Mouse (Mus musculus) CH12.LX (cell line): ENCODE measurements around the gene Dok5. TPM values are rescaled to one million over a fixed set of nuclear protein-coding genes. Genes with fewer than 3 reads are reported as not detected.

Experiments
- DNase-seq: peaks from one replicate; pipeline ENCODE4 v3.0.0-alpha.2; 2013; ENCODE audit errors: extremely low read depth
- H3K27ac ChIP-seq: 2 replicates; pipeline ENCODE4 v1.5.1; 2012; ENCODE audit warnings: low read depth, mild to moderate bottlenecking, control low read depth, moderate library complexity; ENCODE audit not compliant: insufficient read depth
- H3K27me3 ChIP-seq: replicated peaks from 2 replicates; pipeline ENCODE3; 2012; ENCODE audit warnings: inconsistent platforms
- H3K36me3 ChIP-seq, 2 experiments: replicated peaks in 1 of 2; 2 replicates each; pipeline versions ENCODE3 to v1.6.1; 2012; ENCODE audit warnings: inconsistent platforms in 1 of 2, low read length in 1 of 2, mild to moderate bottlenecking in 1 of 2, mixed read lengths in 1 of 2, moderate library complexity in 1 of 2; ENCODE audit not compliant: control insufficient read depth in 1 of 2, insufficient read depth in 1 of 2
- H3K4me1 ChIP-seq, 2 experiments: 2 replicates each; pipeline ENCODE4 v1.6.1; 2012; ENCODE audit warnings: inconsistent platforms in 1 of 2, moderate library complexity in 1 of 2; ENCODE audit not compliant: insufficient read depth in 2 of 2, control insufficient read depth in 1 of 2
- H3K4me2 ChIP-seq: 2 replicates; pipeline ENCODE4 v1.6.1; 2012; ENCODE audit warnings: low read depth, mild to moderate bottlenecking, control low read depth; ENCODE audit not compliant: poor library complexity, insufficient read depth, severe bottlenecking
- H3K4me3 ChIP-seq, 3 experiments: fragments of 150-350 bp in 1 of 3; sonication (generic) in 1 of 3; replicated peaks in 1 of 3; 2 replicates each; pipeline versions ENCODE3 to v1.5.1; 2011 to 2012; ENCODE audit warnings: low read depth in 2 of 3, low read length in 2 of 3, mild to moderate bottlenecking in 2 of 3, moderate library complexity in 2 of 3, control low read depth in 1 of 3, improper control_type of control experiment in 1 of 3, inconsistent platforms in 1 of 3, mixed read lengths in 1 of 3; ENCODE audit not compliant: poor library complexity in 1 of 3
- H3K79me2 ChIP-seq: replicated peaks from 2 replicates; pipeline ENCODE4 v1.6.1; 2012; ENCODE audit warnings: mild to moderate bottlenecking, moderate library complexity; ENCODE audit not compliant: control insufficient read depth, poor library complexity, insufficient read depth, severe bottlenecking; ENCODE audit errors: extremely low read depth
- H3K9ac ChIP-seq: 2 replicates; pipeline ENCODE4 v1.6.1; 2012; ENCODE audit warnings: low read depth, mild to moderate bottlenecking, control low read depth, moderate library complexity; ENCODE audit not compliant: insufficient read depth
- H3K9me3 ChIP-seq: replicated peaks from 2 replicates; pipeline ENCODE3; 2012; ENCODE audit warnings: low read length, inconsistent platforms, mixed read lengths
- BHLHE40 ChIP-seq: IDR thresholded peaks from 2 replicates; pipeline ENCODE4 v1.6.1; 2011; ENCODE audit warnings: mild to moderate bottlenecking, low read depth, low read length, improper control_type of control experiment
- CHD1 ChIP-seq: IDR thresholded peaks from 2 replicates; pipeline ENCODE4 v1.6.1; 2012; ENCODE audit warnings: low read depth, low read length, improper control_type of control experiment, inconsistent platforms
- CTCF ChIP-seq, 2 experiments: IDR thresholded peaks in 1 of 2; conservative IDR thresholded peaks in 1 of 2; 2 replicates each; pipeline ENCODE4 v1.5.1; 2011 to 2012; ENCODE audit warnings: low read depth in 2 of 2, low read length in 2 of 2, improper control_type of control experiment in 1 of 2, inconsistent platforms in 1 of 2, mild to moderate bottlenecking in 1 of 2, moderate library complexity in 1 of 2
- E2F4 ChIP-seq: IDR thresholded peaks from 2 replicates; pipeline ENCODE4 v1.6.1; 2011; ENCODE audit warnings: low read depth, low read length, improper control_type of control experiment; ENCODE audit not compliant: insufficient replicate concordance
- ELF1 ChIP-seq: IDR thresholded peaks from 2 replicates; pipeline ENCODE4 v1.6.1; 2014; ENCODE audit warnings: low read depth, mild to moderate bottlenecking, inconsistent platforms, low read length, improper control_type of control experiment
- HCFC1 ChIP-seq: IDR thresholded peaks from 2 replicates; pipeline ENCODE4 v1.6.1; 2012; ENCODE audit warnings: low read depth, mild to moderate bottlenecking, inconsistent platforms, low read length, improper control_type of control experiment
- JUND ChIP-seq: conservative IDR thresholded peaks from 2 replicates; pipeline ENCODE4 v1.6.1; 2011; ENCODE audit warnings: low read depth, low read length, improper control_type of control experiment
- KAT2A ChIP-seq: IDR thresholded peaks from 2 replicates; pipeline ENCODE4 v1.6.1; 2012; ENCODE audit warnings: low read length, improper control_type of control experiment, inconsistent platforms; ENCODE audit not compliant: insufficient replicate concordance
- MAFK ChIP-seq: IDR thresholded peaks from 2 replicates; pipeline ENCODE4 v1.6.1; 2011; ENCODE audit warnings: low read length, improper control_type of control experiment; ENCODE audit not compliant: insufficient replicate concordance
- MAZ ChIP-seq: IDR thresholded peaks from 2 replicates; pipeline ENCODE4 v1.6.1; 2012; ENCODE audit warnings: low read depth, mild to moderate bottlenecking, inconsistent platforms, low read length, improper control_type of control experiment, moderate library complexity
- MEF2A ChIP-seq: IDR thresholded peaks from 2 replicates; pipeline ENCODE4 v1.6.1; 2014; ENCODE audit warnings: low read depth, mild to moderate bottlenecking, inconsistent platforms, low read length, improper control_type of control experiment, borderline replicate concordance
- MXI1 ChIP-seq: IDR thresholded peaks from 2 replicates; pipeline ENCODE4 v1.6.1; 2011; ENCODE audit warnings: mild to moderate bottlenecking, low read depth, low read length, improper control_type of control experiment
- NELFE ChIP-seq: IDR thresholded peaks from 2 replicates; pipeline ENCODE4 v1.6.1; 2011; ENCODE audit warnings: low read depth, low read length, improper control_type of control experiment
- NRF1 ChIP-seq: IDR thresholded peaks from 2 replicates; pipeline ENCODE4 v1.6.1; 2014; ENCODE audit warnings: low read depth, mild to moderate bottlenecking, inconsistent platforms, low read length, improper control_type of control experiment, moderate library complexity
- PAX5 ChIP-seq: IDR thresholded peaks from 2 replicates; pipeline ENCODE4 v1.6.1; 2012; ENCODE audit warnings: low read length, inconsistent platforms, mixed read lengths
- POLR2A ChIP-seq: IDR thresholded peaks from 2 replicates; pipeline ENCODE4 v1.6.1; 2011; ENCODE audit warnings: low read depth, mild to moderate bottlenecking, improper control_type of control experiment, low read length
- SIN3A ChIP-seq: IDR thresholded peaks from 2 replicates; pipeline ENCODE4 v1.6.1; 2012; ENCODE audit warnings: low read length, improper control_type of control experiment, inconsistent platforms
- TCF12 ChIP-seq: IDR thresholded peaks from 2 replicates; pipeline ENCODE4 v1.6.1; 2014; ENCODE audit warnings: low read depth, mild to moderate bottlenecking, inconsistent platforms, low read length, improper control_type of control experiment
- UBTF ChIP-seq: IDR thresholded peaks from 2 replicates; pipeline ENCODE4 v1.6.1; 2012; ENCODE audit warnings: low read depth, mild to moderate bottlenecking, inconsistent platforms, low read length, improper control_type of control experiment, moderate library complexity
- USF1 ChIP-seq: IDR thresholded peaks from 2 replicates; pipeline ENCODE4 v1.6.1; 2014; ENCODE audit warnings: low read depth, mild to moderate bottlenecking, inconsistent platforms, low read length, improper control_type of control experiment
- ZMIZ1 ChIP-seq: IDR thresholded peaks from 2 replicates; pipeline ENCODE4 v1.6.1; 2012; ENCODE audit warnings: low read depth, mild to moderate bottlenecking, inconsistent platforms, low read length, improper control_type of control experiment
- ZNF384 ChIP-seq: IDR thresholded peaks from 2 replicates; pipeline ENCODE4 v1.6.1; 2012; ENCODE audit warnings: low read depth, low read length, improper control_type of control experiment, inconsistent platforms
- dilution Hi-C: fragments of 300-500 bp; cut with MboI; formaldehyde crosslinking; loops from 2 replicates; pipeline ENCODE4 v1.14.3; 2020; ENCODE audit warnings: low sequenced_read_pairs; ENCODE audit not compliant: extremely low pct_unique_long_range_greater_than_20kb, extremely low pct_ligation_motif_present
- in situ Hi-C: fragments of 300-500 bp; cut with MboI; formaldehyde crosslinking; loops from 3 replicates; pipeline ENCODE4 v1.14.3; 2019; ENCODE audit warnings: low sequenced_read_pairs, low pct_ligation_motif_present, low pct_unique_long_range_greater_than_20kb, mixed read lengths
- polyA plus RNA-seq: library from polyadenylated mRNA; unstranded; fragments of >175 nt; gene quantifications from 2 replicates; pipeline ENCODE4 v1.2.1, GENCODE M21; 2012; ENCODE audit warnings: low read depth; ENCODE audit not compliant: insufficient read length
- total RNA-seq, 2 experiments: library from RNA; depleted of rRNA; stranded (reverse); fragments of 300-350 nt in 1 of 2; fragments of >200 nt in 1 of 2; gene quantifications; 2 replicates each; pipeline ENCODE4 v1.2.3; 2012 to 2014

The Dok5 gene
- total and polyA plus RNA-seq, 3 experiments, result not detected

DNA sequence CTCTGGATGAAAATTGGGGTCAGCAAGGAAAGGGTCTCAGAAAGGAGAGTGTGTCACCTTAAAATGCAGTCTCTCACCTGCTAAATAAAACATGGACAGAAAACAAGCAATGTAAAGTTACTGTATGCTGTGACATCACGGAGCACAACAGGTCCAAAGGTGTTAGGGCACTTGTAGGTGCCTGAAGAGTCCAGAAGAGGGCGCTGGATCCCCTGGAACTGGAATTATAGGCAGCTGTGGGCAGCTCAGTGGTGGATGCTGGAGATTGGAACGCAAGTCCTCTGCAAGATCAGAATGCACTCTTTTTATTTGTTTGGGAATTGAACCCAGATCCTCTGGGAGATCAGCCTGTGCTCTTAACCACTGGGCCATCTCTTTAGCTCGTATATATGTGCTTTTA lies 129.0 kb downstream of the Dok5 start:
- Histone ChIP-seq H3K36me3 (no peaks in the 10 kb centered on the region), H3K9me3 (peaks cover 90% of the 10 kb centered on the region), H3K27ac (no peak overlapping the region), H3K4me1 (no peaks in the 10 kb centered on the region), H3K4me2 (no peak overlapping the region), H3K4me3 (no peak overlapping the region), H3K9ac (no peak overlapping the region), H3K79me2 (no peaks in the 10 kb centered on the region), H3K27me3 (no peaks in the 10 kb centered on the region)
- TF ChIP-seq ZNF384 (no peak), NELFE (no peak), KAT2A (no peak), ELF1 (no peak), MXI1 (no peak), SIN3A (no peak), CHD1 (no peak), POLR2A (no peak), E2F4 (no peak), HCFC1 (no peak), JUND (no peak)
- no peak for DNase-seq
- in situ Hi-C loops (no loop called here), dilution Hi-C loops (no loop called here)

DNA sequence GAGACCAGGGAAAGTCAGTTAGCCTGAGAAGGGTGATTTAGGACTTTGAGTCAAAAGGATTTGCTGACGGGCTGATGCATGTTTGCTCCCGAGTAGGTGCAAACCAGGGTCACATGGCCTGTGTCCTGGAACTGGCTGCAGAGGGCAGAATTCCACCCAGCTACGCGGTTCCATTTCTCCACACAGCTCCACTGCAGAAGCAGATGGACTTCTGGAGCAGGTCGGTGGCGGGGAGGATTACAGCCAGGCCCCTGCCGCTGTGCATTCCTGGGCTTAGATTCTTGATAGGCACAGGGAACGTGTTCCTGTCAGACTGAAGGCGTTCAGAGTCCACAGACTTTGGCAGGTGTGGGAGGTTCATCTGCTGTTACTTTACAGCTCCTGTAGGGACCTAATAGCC lies 131.2 kb downstream of the Dok5 start:
- in situ Hi-C loops (no loop called here), dilution Hi-C loops (no loop called here)
- H3K79me2 ChIP-seq, result no peaks in the 10 kb centered on the region
- no peak for TF ChIP-seq NRF1
- no peak for TF ChIP-seq HCFC1
- TF ChIP-seq MAFK, result no peak
- TF ChIP-seq TCF12, result no peak
- no peak for TF ChIP-seq USF1
- TF ChIP-seq BHLHE40, result no peak
- TF ChIP-seq KAT2A, result no peak
- no peak for TF ChIP-seq ZMIZ1
- no peak for TF ChIP-seq MEF2A
- no peak for TF ChIP-seq PAX5
- no peak for TF ChIP-seq NELFE
- no peak for TF ChIP-seq CTCF (conservative IDR thresholded peaks at IDR 0.05 in 1 of 2, IDR thresholded peaks at IDR 0.05 in 1 of 2; ENCODE audit: low read depth in 2 of 2, low read length in 2 of 2)
- TF ChIP-seq ZNF384, result no peak
- no peak for TF ChIP-seq UBTF
- no peak for TF ChIP-seq MAZ
- no peaks in the 10 kb centered on the region for H3K4me1 ChIP-seq
- H3K4me3 ChIP-seq, result no peak overlapping the region
- H3K9ac ChIP-seq, result no peak overlapping the region
- no peak overlapping the region for H3K4me2 ChIP-seq
- peaks cover 87% of the 10 kb centered on the region for H3K9me3 ChIP-seq
- H3K27ac ChIP-seq, result no peak overlapping the region
- no peaks in the 10 kb centered on the region for H3K27me3 ChIP-seq
- no peaks in the 10 kb centered on the region for H3K36me3 ChIP-seq
- DNase-seq, result no peak
